Mouse (Mus musculus): Measurements from ENCODE around the gene Oma1.

DNA sequence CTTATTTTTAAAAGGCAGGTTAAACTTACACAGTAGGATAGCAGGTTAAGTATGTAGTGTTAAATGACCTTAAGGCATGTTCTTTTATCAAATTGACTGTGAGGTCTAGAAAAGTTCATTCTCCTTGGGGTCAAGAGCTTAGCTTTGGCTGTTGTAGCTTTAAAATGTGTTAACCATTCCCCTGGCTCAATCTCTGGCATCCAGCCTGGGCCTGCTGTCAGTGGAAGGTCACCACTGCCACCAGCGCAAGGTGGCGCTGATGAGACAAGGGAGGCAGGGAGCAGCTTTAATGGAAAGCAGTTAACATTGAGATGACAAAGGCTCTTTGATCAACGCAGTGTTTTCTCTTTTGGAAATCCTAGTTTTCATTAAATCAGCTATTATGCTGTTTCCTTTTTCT, 13.4 kb downstream of the Oma1 start:
- no peak for TF ChIP-seq ZNF384 (IDR thresholded peaks at IDR 0.05; ENCODE audit: low read depth, low read length)
- no peak for TF ChIP-seq CHD2 (IDR thresholded peaks at IDR 0.05; ENCODE audit: low read depth, low read length)
